Mouse (Mus musculus) hindbrain, embryonic 10.5 days (tissue): ENCODE measurements around the gene Ccpg1. TPM values are rescaled to one million over a fixed set of nuclear protein-coding genes. Genes with fewer than 3 reads are reported as not detected.

ENCODE experiments used
- polyA plus RNA-seq: library from polyadenylated mRNA; unstranded; fragments of >200 nt; fragmentation: Nextera tagmentation; extraction: Ambion mirVana; gene quantifications from 2 replicates; pipeline ENCODE4 v1.2.1, GENCODE M21; 2016

The Ccpg1 gene
- polyA plus RNA-seq, 1 experiment from 2014 or later, result 21.9 TPM

Other genes with a start within 250 kb of the Ccpg1 start
- 7.6 and 19.9 TPM in 2 replicates for gene Prtg, start 178.6 kb upstream of the Ccpg1 start, polyA plus RNA-seq
- gene Pygo1, start 59.8 kb upstream of the Ccpg1 start, polyA plus RNA-seq, result 5.4 and 6.1 TPM in 2 replicates
- gene Dyx1c1, start 26.6 kb upstream of the Ccpg1 start, polyA plus RNA-seq, result 1.8 and 1.9 TPM in 2 replicates
- gene Gm44503, start 26.6 kb upstream of the Ccpg1 start, polyA plus RNA-seq, result not detected in 2 replicates
- 21.8 and 27.6 TPM in 2 replicates for gene Ccpg1os, start within 50 bp of the Ccpg1 start, polyA plus RNA-seq
- gene Pigb, start 54.9 kb downstream of the Ccpg1 start, polyA plus RNA-seq, result 15.0 and 15.8 TPM in 2 replicates
- gene Rab27a, start 59.4 kb downstream of the Ccpg1 start, polyA plus RNA-seq, result 1.5 and 2.1 TPM in 2 replicates
- gene Khdc3, start 116.4 kb downstream of the Ccpg1 start, polyA plus RNA-seq, result 0.20 TPM in 1 of 2 replicates, not detected in the other
- gene Gm20509, start 117.0 kb downstream of the Ccpg1 start, polyA plus RNA-seq, result not detected in 2 replicates
- gene Rsl24d1, start 128.0 kb downstream of the Ccpg1 start, polyA plus RNA-seq, result 136 and 150 TPM in 2 replicates